Mouse (Mus musculus) Patski (cell line): ENCODE results near the gene Snx4. TPM values are rescaled to one million over a fixed set of nuclear protein-coding genes. Genes with fewer than 3 reads are reported as not detected.

Source experiments
- ATAC-seq: fragments of 100-300 bp; one replicate; pipeline ENCODE4 v1.8.0; 2021
- CTCF ChIA-PET: fragments of 350-600 bp; sonication (Branson Sonifier 250); formaldehyde crosslinking; loops from one replicate; lab custom pipeline; 2022; ENCODE audit warnings: inconsistent platforms; lab: Charles Lee
- POLR2A ChIA-PET: fragments of 350-600 bp; sonication (Branson Sonifier 250); formaldehyde crosslinking; loops from one replicate; lab custom pipeline; 2022; ENCODE audit warnings: antibody characterized with exemption, inconsistent platforms; lab: Charles Lee
- DNase-seq: peaks from one replicate; pipeline ENCODE4 v3.0.0-alpha.2; 2011; ENCODE audit warnings: low read depth, low spot score
- H3K27me3 ChIP-seq: fragments of 371-371 bp; one replicate; pipeline ENCODE4 v1.5.1; 2021
- CTCF ChIP-seq: fragments of 100-300 bp; IDR thresholded peaks from one replicate; pipeline ENCODE4 v1.5.1; 2021
- in situ Hi-C: fragments of 300-500 bp; cut with MboI; formaldehyde crosslinking; loops from 3 replicates; pipeline ENCODE4 v1.11.1; 2018; ENCODE audit warnings: low pct_unique_long_range_greater_than_20kb, mixed read lengths
- polyA plus RNA-seq: library from polyadenylated mRNA; unstranded; gene quantifications from one replicate; pipeline ENCODE4 v1.2.3, GENCODE M21; 2021

The Snx4 gene
- polyA plus RNA-seq, 1 experiment from 2014 or later, result 80.8 TPM

GRCm38 (mm10) chr16:33338492-33338891 is 87.2 kb downstream of the Snx4 start:
- ChIA-PET POLR2A (no interaction called here), CTCF (interaction anchor here (1.1 to 1.4 kb wide), 2 partner anchors 221 to 1713 kb away, joined by 3 read pairs; no protein-coding TSS in a partner anchor)
- ATAC-seq (no peak), DNase-seq (no peak)
- in situ Hi-C loops, result no loop called here
- TF ChIP-seq CTCF, result no peak
- no peaks in the 10 kb centered on the region for H3K27me3 ChIP-seq

DNA sequence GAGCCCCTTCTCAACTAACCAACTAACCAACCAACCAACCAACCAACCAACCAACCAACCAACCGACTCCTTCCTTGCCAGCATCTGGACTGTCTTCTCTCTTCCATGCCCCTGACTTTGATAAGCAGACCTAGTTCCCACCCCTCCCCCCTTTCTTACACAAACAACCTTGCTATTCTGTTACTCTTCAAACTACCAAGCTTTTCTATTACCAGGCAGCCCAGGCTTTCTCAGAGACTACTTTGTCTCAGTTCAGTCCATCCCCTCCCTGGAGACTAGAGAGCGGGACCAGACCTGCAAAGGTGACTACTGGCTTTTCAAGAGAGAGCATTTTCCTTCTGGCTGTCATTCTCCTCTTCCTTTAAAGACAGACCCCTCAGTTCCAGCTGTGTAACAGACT is 88.2 kb downstream of the Snx4 start:
- in situ Hi-C loops, result no loop called here
- no peaks in the 10 kb centered on the region for H3K27me3 ChIP-seq
- ATAC-seq, result no peak
- DNase-seq, result no peak
- ChIA-PET POLR2A (no interaction called here), CTCF (interaction anchor here (0.7 to 1.2 kb wide), 2 partner anchors 11 to 25 kb away, joined by 4 read pairs; no protein-coding TSS in a partner anchor)
- TF ChIP-seq CTCF, result no peak

GRCm38 (mm10) chr16:33342356-33342755 is 91.1 kb downstream of the Snx4 start:
- no peak for TF ChIP-seq CTCF
- no peak for DNase-seq
- ATAC-seq, result no peak
- CTCF ChIA-PET, result no interaction called here
- in situ Hi-C loops, result no loop called here
- H3K27me3 ChIP-seq, result no peaks in the 10 kb centered on the region
- POLR2A ChIA-PET, result no interaction called here

- ChIA-PET POLR2A (no interaction called here), CTCF (no interaction called here)
- no peak for DNase-seq
- H3K27me3 ChIP-seq, result no peaks in the 10 kb centered on the region
- in situ Hi-C loops, result no loop called here
- ATAC-seq, result no peak
- TF ChIP-seq CTCF, result no peak
Measured at GRCm38 (mm10) chr16:33343106-33343505, 91.9 kb downstream of the Snx4 start.

GRCm38 (mm10) chr16:33343601-33344000 is 92.4 kb downstream of the Snx4 start:
- ChIA-PET POLR2A (no interaction called here), CTCF (no interaction called here)
- H3K27me3 ChIP-seq, result no peaks in the 10 kb centered on the region
- TF ChIP-seq CTCF, result no peak
- in situ Hi-C loops, result no loop called here
- no peak for ATAC-seq
- DNase-seq, result no peak

GRCm38 (mm10) chr16:33344379-33344778 is 93.1 kb downstream of the Snx4 start:
- in situ Hi-C loops, result no loop called here
- no peaks in the 10 kb centered on the region for H3K27me3 ChIP-seq
- ATAC-seq, result no peak
- ChIA-PET CTCF (no interaction called here), POLR2A (no interaction called here)
- no peak for DNase-seq
- no peak for TF ChIP-seq CTCF

GRCm38 (mm10) chr16:33344875-33345274 is 93.6 kb downstream of the Snx4 start:
- ATAC-seq, result no peak
- CTCF ChIA-PET, result no interaction called here

DNA sequence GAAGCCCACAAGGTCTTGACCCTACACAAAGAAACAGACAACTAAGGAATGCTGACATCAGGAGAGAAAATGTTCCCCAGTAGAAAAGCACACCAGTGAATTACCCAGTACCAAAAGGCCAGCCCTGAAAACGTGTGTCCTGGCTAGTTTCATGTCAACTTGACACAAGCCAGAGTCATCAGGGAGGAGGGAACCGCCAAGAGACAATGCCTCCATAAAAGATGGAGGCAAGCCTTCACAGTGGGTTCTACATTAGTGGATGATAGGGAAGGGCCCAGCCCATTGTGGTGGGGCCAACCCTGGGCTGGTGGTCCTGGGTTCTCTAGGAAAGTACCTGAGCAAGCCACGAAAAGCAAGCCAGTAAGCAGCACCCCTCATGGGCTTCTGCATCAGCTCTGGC is 95.1 kb downstream of the Snx4 start:
- ATAC-seq (no peak), DNase-seq (no peak)
- ChIA-PET CTCF (no interaction called here), POLR2A (no interaction called here)
- TF ChIP-seq CTCF, result no peak
- in situ Hi-C loops, result no loop called here
- H3K27me3 ChIP-seq, result no peaks in the 10 kb centered on the region

More at GRCm38 (mm10) chr16:33344875-33345274, 93.6 kb downstream of the Snx4 start:
- POLR2A ChIA-PET, result interaction anchor here (0.5 to 0.6 kb wide), 2 partner anchors 421 to 1214 kb away, joined by 3 to 4 read pairs; no protein-coding TSS in a partner anchor
- in situ Hi-C loops, result no loop called here
- DNase-seq, result no peak
- TF ChIP-seq CTCF, result no peak
- no peaks in the 10 kb centered on the region for H3K27me3 ChIP-seq

- in situ Hi-C loops, result no loop called here
- no peaks in the 10 kb centered on the region for H3K27me3 ChIP-seq
- no peak for TF ChIP-seq CTCF
- DNase-seq (no peak), ATAC-seq (no peak)
- ChIA-PET POLR2A (no interaction called here), CTCF (no interaction called here)
Measured at GRCm38 (mm10) chr16:33347134-33347533, 95.9 kb downstream of the Snx4 start.

Other genes starting within 250 kb of the Snx4 start
- gene Iqcg, start 195.2 kb upstream of the Snx4 start, polyA plus RNA-seq, result 7.9 TPM
- 769 TPM for gene Rpl35a, start 195.0 kb upstream of the Snx4 start, polyA plus RNA-seq
- 3.8 TPM for gene Lmln, start 188.9 kb upstream of the Snx4 start, polyA plus RNA-seq
- gene Osbpl11, start 66.4 kb upstream of the Snx4 start, polyA plus RNA-seq, result 24.8 TPM
- 46.3 TPM for gene Zfp148, start 129.4 kb downstream of the Snx4 start, polyA plus RNA-seq